Mouse (Mus musculus): ENCODE measurements at regions not wholly inside any gene's neighbourhood (a gene's known extent, or its start where the extent isn't known, plus 50 kb on each side); places are given as distances from the start of the nearest gene placed in this dataset.

- no peak for DNase-seq (ENCODE audit: low read depth)
Observed at GRCm38 (mm10) chr3:105223671-105224070, 157.0 kb downstream of the 4930564D02Rik start.

- DNase-seq (ENCODE audit: low read depth): no peak
Observed at GRCm38 (mm10) chr3:105227551-105227950, 160.9 kb downstream of the 4930564D02Rik start.

DNA sequence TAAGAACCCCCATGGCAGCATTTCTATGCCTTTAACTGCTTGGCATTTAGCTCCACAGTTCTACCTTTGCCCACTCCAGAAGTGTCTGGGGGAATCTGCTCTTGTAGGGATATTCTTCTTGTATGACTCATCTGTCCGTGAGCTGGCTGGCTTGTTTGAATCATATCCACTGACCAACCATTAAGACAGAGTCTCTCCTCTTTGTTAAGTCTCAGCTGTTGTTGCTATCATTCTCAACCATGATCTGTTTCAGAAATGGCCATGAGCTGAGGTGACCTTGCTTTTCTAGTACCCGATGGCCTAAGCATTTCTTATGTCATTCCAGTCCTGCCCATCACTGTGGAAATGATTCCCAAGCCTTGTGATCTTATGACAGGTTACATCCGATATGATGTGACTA is 161.8 kb downstream of the 4930564D02Rik start:
- no peak for DNase-seq (ENCODE audit: low read depth)

- DNase-seq (ENCODE audit: low read depth): no peak
Observed at GRCm38 (mm10) chr3:105241048-105241447, 174.4 kb downstream of the 4930564D02Rik start.

DNA sequence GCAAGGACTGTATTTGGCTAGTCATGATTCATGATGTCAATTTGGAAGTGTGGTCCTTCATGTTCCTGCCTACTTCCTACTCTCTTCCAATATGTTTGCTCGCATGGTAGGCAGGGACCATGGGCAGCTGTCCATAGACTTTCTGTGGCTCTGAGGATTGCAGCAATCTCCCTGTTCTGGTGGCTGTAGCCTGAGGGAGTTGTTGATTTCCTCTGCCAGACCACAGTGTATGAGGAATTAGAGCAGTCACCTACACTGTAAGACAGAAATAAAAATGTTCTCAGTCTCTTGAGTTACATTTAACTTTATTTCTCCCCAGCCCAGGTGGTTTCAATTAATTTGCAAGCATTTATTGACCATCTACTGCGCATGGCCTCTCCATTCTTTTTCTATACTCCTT is 190.5 kb downstream of the 4930564D02Rik start:
- DNase-seq (ENCODE audit: low read depth): no peak

DNA sequence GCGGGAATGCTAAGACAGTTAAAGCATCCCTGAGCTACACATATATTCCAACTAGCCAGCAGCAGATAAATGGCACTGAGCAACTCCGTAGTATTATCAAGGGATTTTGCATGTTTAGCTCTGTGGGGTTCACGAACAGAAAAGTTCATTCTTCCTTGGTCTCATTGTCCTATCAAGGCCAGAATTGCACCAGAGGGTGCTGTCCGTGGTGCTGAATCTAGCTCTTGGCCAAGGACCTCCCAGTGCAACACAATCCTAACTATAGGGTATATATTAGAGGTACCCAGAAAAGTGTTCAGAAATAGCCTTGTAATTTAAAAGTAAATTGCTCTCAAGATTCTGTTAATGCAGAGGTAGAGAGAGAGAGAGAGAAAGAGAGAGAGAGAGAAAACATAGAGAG is 176.9 kb upstream of the Kcnd3 start:
- peak; percentile 57 for DNase-seq (ENCODE audit: low read depth)

GRCm38 (mm10) chr3:105280971-105281370 is 171.2 kb upstream of the Kcnd3 start:
- no peak for DNase-seq (ENCODE audit: low read depth)

DNA sequence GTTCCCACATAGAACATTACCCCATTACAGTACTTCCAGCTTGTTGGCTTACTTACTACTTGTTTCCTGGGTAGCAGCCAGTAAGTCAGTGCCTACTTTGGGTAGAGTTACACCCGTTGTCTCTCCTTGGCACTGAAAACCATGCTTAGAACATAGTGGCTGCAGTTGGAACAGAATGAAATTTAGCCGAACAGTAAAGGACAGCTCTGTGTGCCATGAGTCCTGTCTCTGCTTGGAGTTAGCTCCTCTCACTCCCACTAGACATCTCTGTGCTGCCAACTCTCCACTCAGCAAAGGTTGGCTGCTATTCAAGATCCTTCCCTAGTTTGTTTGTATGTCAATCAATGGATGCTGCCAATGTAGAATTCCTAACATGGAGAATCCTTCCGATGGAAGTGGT is 170.4 kb upstream of the Kcnd3 start:
- DNase-seq (ENCODE audit: low read depth): no peak

- no peak for DNase-seq (ENCODE audit: low read depth)
Observed at GRCm38 (mm10) chr3:105298273-105298672, 153.9 kb upstream of the Kcnd3 start.

DNA sequence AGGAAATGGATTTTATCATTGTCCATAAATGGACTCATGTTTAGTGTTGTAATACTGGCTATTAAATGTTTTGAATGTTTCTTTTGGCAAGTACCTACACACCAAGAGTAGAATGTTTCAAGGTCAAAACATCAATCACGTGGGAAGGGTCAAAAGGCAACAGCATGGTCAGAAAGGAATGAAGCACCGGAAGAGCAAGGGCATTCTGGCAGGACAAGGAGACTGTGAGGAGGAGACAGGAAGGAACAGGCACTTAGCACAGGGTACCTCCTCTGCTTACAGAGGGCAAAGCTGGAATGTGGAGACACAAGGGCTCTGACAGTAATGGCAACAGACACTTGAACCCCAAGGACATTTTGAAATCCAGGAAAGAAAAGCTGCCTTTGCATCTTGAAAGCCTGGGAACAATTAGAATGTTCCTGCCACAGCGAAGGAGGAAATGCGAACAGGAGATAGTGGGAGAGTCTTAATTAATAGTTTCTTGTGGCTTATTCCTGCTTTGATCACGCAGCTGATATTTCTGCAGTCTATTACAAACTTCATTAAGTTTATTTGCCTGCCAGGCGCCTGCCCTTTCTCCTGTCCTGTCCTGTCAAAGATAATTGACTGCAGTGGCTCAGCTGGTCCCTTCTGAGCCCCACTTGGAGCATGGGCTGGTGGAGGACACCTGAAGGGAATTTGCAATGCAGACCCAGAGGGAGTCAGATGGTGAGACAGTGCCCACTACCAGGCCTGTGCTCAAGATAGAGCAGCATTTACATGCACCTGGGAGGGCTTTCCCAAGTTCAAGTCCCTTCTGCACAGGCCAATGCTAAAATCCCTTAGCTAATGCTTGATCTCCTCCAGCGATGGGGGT is 151.2 kb upstream of the Kcnd3 start:
- no peak for DNase-seq (ENCODE audit: low read depth)

GRCm38 (mm10) chr3:105307676-105308075 is 144.5 kb upstream of the Kcnd3 start:
- DNase-seq (ENCODE audit: low read depth): peak; percentile 2

DNA sequence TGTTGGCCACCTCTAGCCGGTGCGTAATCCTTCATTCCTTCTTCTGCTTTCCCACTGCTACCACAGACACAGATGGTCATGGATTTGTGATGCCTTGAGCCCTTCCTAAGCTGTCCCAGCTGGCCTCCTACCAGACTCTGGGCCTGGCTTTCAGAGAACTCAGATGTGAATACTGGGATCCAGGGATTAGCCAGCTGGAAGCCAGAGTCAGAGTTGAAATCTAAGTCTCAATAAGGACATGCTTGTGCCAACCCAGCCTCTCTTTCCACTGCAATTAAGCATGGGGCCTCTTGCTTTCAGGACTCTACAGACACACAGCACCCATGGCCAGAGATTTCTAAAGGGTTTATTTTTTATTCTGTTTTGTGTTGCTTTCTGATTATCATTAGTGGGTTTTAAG is 143.1 kb upstream of the Kcnd3 start:
- DNase-seq (ENCODE audit: low read depth): no peak

DNA sequence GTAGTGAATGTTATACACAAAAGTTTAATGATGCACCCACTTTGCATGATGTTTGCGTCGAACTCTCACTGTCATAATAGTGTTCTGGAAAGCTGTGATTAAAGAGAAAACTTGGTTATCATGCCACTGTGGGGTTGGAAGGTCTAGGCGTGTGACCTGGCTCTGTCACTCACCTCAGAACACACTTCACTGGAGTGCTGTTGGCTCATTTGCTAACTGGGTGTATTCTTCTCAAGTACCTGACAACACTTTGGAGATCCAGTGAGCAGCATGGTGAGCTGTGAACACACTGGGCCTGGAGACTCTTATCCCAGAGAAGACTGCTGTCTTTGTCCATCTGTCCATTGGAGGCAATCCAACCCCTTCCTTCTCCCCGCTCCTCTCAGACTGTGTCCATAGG is 98.9 kb upstream of the Kcnd3 start:
- no peak for DNase-seq (ENCODE audit: low read depth)

DNA sequence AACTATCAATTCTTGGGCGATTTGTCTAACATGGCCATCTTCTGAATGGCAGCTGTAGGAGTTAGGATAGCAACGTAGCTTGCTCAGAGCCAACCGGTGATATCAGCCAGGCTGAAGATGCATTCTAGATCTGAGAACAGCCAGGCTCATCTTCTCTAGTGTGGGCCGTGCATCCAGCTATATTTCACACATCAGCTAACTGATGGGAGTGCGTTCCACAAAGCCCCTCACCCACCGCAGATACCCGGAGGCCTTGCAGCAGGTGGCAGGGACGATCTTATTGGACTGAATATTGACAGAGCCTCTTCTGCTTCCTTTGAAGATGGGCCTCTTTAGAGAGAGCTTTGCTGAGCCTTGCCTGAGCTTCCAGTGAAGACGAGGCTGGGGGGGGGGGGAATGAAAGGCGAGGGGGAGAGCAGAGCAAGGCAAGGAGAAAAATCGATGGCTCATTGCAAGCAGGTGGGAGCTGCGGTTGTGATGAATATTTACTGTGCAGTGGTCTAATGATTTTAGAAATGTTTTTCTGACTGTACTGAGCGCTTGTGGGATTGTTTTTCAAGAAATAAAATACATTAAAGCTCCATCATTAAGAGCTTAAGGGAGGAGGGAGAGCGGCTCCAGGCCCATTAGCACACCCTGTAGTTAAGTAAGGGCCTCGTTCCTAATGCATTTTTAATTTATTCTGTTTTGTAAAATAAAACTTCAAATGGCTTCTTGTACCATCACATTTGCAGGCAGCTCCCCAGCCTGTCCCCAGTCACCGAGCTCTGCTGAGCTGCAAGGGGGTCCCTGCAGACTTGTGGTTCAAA is 97.8 kb upstream of the Kcnd3 start:
- no peak for DNase-seq (ENCODE audit: low read depth)

DNA sequence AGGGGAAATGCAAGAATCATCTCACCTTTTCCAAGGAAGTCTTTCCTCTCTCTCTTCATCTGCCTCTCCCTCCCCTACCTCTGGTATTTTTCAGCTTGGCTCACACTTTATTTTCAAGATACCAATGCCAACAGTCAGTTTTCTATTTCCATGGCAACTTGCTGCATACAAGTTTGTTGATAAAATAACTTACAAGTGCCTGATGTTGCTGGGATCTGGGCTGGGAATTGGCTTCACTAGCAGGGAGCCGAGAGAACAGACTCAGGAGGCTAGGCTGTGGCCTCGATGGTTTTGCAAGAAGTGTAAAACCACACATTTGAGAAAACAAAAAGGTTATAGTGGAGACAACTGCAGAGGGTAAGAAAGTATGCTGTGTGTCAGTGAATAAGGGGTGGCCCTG is 94.6 kb upstream of the Kcnd3 start:
- no peak for DNase-seq (ENCODE audit: low read depth)

DNA sequence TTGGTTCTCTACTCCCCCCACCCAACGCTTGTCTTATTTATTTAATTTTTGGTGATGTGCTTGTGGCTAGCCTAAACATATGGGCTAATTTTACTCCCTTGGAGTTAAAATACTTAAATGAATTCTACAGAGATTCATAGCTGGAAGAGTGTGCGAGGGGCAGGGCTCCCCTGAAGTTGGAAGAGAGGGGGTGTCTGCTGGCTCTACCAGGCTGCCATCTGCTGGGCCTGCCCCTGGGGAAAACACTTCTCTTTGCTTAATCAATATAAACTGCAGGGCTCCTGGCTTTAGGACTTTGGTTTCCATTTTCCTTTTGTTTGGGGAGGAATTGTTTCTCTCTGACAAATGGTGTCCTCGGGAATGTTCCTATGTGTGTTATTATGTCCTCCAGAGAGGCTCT is 92.5 kb upstream of the Kcnd3 start:
- DNase-seq (ENCODE audit: low read depth): no peak

DNA sequence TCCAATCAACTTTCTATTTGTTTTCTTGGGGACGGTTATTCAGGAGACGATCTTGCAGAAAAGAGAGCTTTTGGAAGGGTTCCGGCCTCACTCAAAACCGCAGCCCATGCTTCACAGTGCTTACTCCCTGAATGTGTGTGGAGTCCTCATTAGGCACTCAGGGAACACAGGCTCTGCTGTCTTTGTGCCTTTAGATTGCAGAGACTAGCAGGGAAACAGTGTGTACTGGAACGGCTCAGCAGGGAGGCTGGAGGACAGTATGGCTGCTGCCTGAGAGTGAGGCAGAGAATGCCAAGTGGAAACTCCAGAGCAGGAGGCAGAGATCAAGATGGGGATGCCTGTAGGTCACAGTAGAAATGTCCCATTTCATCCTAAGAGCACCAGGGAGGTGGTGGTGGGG is 87.4 kb upstream of the Kcnd3 start:
- no peak for DNase-seq (ENCODE audit: low read depth)

GRCm38 (mm10) chr3:105366806-105367205 is 85.3 kb upstream of the Kcnd3 start:
- DNase-seq (ENCODE audit: low read depth): no peak

DNA sequence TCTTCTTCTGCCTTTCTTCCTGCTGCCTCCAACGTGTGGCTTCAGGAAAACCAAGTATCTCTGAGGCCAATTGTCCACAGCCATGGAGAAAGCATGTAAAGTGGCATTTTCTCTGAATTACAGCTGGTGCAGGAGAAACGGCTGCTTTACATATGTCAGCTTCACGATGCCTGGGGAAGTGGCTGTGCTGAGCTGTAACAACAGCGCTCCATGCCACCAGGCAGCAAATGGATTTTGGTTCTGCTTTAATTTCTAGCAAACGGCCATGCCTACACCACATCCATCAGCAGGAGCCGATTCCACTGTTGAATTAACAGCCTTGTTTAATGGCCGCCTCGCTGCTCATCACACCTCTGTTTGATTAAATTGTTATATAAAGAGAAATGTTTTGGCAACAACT is 84.2 kb upstream of the Kcnd3 start:
- no peak for DNase-seq (ENCODE audit: low read depth)

- no peak for DNase-seq (ENCODE audit: low read depth)
Observed at GRCm38 (mm10) chr3:105372371-105372828, 79.7 kb upstream of the Kcnd3 start.

DNA sequence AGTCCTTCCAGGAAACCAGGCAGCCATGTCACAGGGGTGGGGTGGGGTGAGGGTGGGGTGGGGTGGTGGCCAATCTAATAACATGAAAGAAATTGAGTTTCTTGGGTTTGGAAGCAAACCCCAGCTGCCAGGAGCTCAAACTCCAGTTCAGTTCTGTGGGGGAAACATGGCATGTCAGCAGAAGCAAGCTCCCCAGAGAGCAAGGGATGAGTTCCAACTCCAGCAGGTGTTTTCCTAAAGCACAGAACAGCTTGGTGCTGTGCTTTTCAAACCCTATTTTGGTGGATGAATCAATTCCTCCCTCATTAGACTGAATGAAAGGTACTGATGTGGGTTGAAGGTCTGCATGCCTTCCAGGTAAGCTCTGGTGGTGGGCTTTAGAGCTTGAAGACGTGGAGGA is 77.8 kb upstream of the Kcnd3 start:
- no peak for DNase-seq (ENCODE audit: low read depth)

- no peak for DNase-seq (ENCODE audit: low read depth)
Observed at GRCm38 (mm10) chr3:105374836-105375235, 77.3 kb upstream of the Kcnd3 start.

- DNase-seq (ENCODE audit: low read depth): no peak
Observed at GRCm38 (mm10) chr3:105375383-105375782, 76.7 kb upstream of the Kcnd3 start.

All from c-Kit-positive CD71-negative TER-119-negative erythroid progenitor cells, embryonic 14.5 days (primary cell).